Mouse (Mus musculus): ENCODE results near the gene Ccdc141.

- no peak for TF ChIP-seq CTCF (IDR thresholded peaks at IDR 0.05; ENCODE audit: extremely low read depth, insufficient read depth, low read length)
- no peak for TF ChIP-seq POLR2A (IDR thresholded peaks at IDR 0.05; ENCODE audit: extremely low read depth, insufficient read depth, low read length)
These were observed 37.0 kb downstream of the Ccdc141 start for GRCm38 (mm10) chr2:77133407-77133806.

Data from cortical plate, adult 2 months (tissue).